Mouse (Mus musculus) splenic B cell, adult 2 months (primary cell): Measurements from ENCODE around the gene Dock4.
"Not testable (repeated sequence)": the region's sequence is repeated elsewhere in the genome, so short reads cannot be mapped to it uniquely, and the experiment has no call there.

Experiments used
- DNase-seq: peaks from one replicate; pipeline ENCODE4 v3.0.0-alpha.2; 2011; ENCODE audit warnings: low read depth, low spot score
- H3K27me3 ChIP-seq: 2 replicates; pipeline ENCODE4 v1.6.1; 2012; ENCODE audit warnings: mild to moderate bottlenecking, low read length, moderate library complexity, mixed read lengths; ENCODE audit not compliant: control insufficient read depth, poor library complexity, insufficient read depth, severe bottlenecking
- H3K36me3 ChIP-seq: 2 replicates; pipeline ENCODE4 v1.6.1; 2012; ENCODE audit warnings: mild to moderate bottlenecking, low read length, moderate library complexity, mixed read lengths; ENCODE audit not compliant: control insufficient read depth, poor library complexity, insufficient read depth, severe bottlenecking

Gene Dock4

DNA sequence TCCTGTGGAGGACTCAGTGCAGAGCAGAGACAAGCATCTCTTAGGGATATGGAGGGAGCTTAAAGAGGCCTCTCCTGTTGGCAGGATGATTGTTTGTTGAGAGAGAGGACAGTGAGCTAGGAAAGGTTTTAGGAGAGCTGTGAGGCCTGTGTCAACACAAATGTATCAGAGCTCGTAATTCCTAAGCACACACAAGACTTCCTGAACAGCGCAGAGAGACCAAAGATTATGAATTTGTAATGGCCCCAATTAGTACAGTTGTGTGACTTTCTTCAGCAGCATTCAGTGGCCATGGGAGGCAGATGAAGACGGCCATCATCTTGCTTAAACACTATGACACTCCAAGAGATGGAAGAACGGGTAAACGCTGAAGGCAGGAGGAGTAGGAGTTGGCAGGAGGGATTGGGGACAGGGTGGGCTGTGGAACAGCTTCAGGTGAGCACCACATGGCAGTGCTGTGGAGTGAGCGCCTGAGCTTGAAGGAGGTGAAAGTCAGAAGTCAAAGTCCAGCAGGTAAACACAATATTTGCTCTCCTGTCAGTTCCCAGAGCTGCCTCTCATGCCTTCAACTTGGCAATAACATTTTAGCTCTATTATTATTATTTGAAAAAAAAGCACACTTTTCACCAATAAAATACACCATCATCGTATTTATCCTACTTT lies 409.1 kb downstream of the Dock4 start:
- DNase-seq = no peak
- H3K27me3 ChIP-seq = no peaks in the 10 kb centered on the region

DNA sequence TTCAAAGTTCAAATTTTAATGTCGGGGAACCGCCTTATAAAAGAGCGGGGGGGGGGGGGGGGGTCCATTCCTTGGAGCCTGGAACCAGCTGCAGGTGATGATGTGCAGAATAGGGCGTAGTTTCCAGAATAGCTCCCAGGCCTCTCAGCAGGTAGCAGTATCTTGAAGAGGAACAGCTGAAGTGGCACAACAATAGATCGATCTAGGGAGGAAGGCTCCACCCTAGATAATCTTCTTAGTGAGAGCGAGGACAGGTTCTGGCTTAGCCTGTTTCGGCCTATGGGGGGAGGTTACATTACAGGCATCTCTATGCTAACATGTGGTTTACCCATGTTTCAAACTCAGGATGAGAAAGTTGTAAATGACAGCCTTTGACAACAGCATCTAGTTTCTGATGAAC lies 411.7 kb downstream of the Dock4 start:
- no peaks in the 10 kb centered on the region for H3K36me3 ChIP-seq
- no peaks in the 10 kb centered on the region for H3K27me3 ChIP-seq
- DNase-seq = no peak

More for the DNA sequence above, 409.1 kb downstream of the Dock4 start:
- H3K36me3 ChIP-seq = no peaks in the 10 kb centered on the region

- not testable (repeated sequence) for H3K36me3 ChIP-seq, DNase-seq, H3K27me3 ChIP-seq
Observed at GRCm38 (mm10) chr12:40858763-40859162, 413.0 kb downstream of the Dock4 start.

GRCm38 (mm10) chr12:40870387-40870786 lies 424.6 kb downstream of the Dock4 start:
- DNase-seq = peak; percentile 38
- Histone ChIP-seq H3K27me3 (no peaks in the 10 kb centered on the region), H3K36me3 (no peaks in the 10 kb centered on the region)

DNA sequence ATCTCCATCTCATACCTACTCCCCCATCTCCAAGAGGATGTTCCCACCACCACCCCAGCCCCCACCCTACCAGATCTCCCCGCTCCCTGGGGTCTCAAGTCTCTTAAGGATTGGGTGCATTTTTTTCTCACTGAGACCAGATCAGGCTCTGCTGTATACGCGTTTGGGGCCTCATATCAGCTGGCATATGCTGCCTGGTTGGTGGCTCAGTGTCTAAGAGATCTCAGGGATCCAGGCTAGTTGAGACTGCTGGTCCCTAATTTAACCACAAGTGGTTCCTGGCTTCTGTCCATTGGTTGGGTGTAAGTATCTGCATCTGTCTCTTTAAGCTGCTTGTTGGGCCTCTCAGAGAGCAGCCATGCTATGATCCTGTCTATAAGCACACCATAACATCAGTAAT lies 427.0 kb downstream of the Dock4 start:
- DNase-seq = no peak
- no peaks in the 10 kb centered on the region for H3K27me3 ChIP-seq

GRCm38 (mm10) chr12:40873267-40873666 lies 427.5 kb downstream of the Dock4 start:
- H3K27me3 ChIP-seq, DNase-seq, H3K36me3 ChIP-seq: not testable (repeated sequence)

More for the DNA sequence above, 427.0 kb downstream of the Dock4 start:
- no peaks in the 10 kb centered on the region for H3K36me3 ChIP-seq

DNA sequence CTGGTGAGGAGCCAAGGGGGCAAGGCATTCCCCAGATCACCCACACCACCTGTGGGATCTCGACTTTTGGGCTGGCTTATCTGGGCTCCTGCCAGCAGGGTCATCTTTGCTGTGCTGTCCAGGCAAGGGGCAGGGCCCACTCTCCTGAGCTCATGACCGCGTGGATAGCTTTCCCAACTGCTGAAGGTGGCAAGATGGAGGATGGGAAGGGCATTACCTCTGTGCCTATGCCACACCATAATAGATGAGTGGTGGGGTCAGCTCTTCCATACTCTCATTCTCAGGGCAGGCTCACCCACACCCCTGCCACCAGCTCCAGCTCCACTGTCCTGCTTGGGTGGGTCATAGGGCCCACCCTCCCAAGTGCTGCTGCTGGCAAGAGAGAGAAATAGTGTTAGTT lies 439.2 kb downstream of the Dock4 start:
- DNase-seq = no peak
- no peaks in the 10 kb centered on the region for H3K27me3 ChIP-seq
- no peaks in the 10 kb centered on the region for H3K36me3 ChIP-seq

DNA sequence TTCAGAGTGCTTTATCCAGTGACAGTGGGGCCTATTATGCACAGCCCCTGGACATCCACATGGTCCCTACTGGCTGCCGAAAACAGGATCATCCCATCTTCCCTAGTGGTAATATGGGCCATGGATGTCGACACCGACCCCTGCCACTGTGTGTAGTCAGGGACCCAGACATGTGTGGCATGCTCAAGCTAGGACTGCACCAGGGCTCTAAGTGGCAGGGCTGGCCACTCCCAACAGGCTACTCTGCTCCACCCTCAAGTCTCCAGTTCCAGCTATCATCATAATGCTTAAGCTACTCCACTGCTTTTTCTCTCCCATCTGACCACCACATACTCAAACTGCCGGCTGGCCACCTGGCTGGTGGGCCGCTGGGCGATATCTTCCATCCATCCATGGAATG lies 439.6 kb downstream of the Dock4 start:
- Histone ChIP-seq H3K27me3 (no peaks in the 10 kb centered on the region), H3K36me3 (no peaks in the 10 kb centered on the region)
- no peak for DNase-seq

GRCm38 (mm10) chr12:40887496-40887895 lies 441.7 kb downstream of the Dock4 start:
- no peak for DNase-seq
- no peaks in the 10 kb centered on the region for H3K27me3 ChIP-seq
- H3K36me3 ChIP-seq = no peaks in the 10 kb centered on the region

GRCm38 (mm10) chr12:40888261-40888791 lies 442.6 kb downstream of the Dock4 start:
- DNase-seq = no peak
- Histone ChIP-seq H3K27me3 (no peaks in the 10 kb centered on the region), H3K36me3 (no peaks in the 10 kb centered on the region)

- Histone ChIP-seq H3K27me3 (no peaks in the 10 kb centered on the region), H3K36me3 (no peaks in the 10 kb centered on the region)
- no peak for DNase-seq
Observed at GRCm38 (mm10) chr12:40888829-40889228, 443.1 kb downstream of the Dock4 start.

DNA sequence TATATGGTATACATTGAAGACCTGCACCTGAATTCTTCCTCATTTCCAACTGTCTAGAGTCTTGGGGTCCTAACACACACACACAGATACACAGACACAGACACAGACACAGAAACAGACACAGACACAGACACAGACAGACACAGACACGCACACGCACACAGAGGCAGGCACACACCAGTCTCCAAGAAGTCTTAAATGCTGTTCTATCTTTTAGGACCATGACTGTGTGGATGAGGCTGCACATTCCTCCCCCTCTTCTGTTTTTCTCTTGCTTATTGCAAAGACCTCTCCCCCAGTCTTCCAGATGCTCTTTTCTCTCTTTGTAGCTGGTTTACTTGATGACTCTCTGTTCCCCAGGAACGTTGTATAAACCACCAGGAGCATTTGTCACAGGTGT lies 443.8 kb downstream of the Dock4 start:
- no peaks in the 10 kb centered on the region for H3K27me3 ChIP-seq
- no peak for DNase-seq
- no peaks in the 10 kb centered on the region for H3K36me3 ChIP-seq

GRCm38 (mm10) chr12:40891168-40891567 lies 445.4 kb downstream of the Dock4 start:
- DNase-seq = no peak
- no peaks in the 10 kb centered on the region for H3K36me3 ChIP-seq
- no peaks in the 10 kb centered on the region for H3K27me3 ChIP-seq

- H3K36me3 ChIP-seq = no peaks in the 10 kb centered on the region
- H3K27me3 ChIP-seq = no peaks in the 10 kb centered on the region
- DNase-seq = no peak
Observed at GRCm38 (mm10) chr12:40893741-40894140, 448.0 kb downstream of the Dock4 start.

- H3K36me3 ChIP-seq = no peaks in the 10 kb centered on the region
- no peaks in the 10 kb centered on the region for H3K27me3 ChIP-seq
- DNase-seq = no peak
Observed at GRCm38 (mm10) chr12:40894695-40895094, 448.9 kb downstream of the Dock4 start.
